Comparison of ENCODE assay signal across 9 mouse cellular contexts in genomic region chr1:74806360-74807311, GRCm38 (mm10). TPM values are rescaled to one million over a fixed set of nuclear protein-coding genes. Genes with fewer than 3 reads are reported as not detected.
A peak's percentile ranks its signal among the peaks of the same experiment; 100 is the strongest.
DNase-seq lines count a peak whose midpoint lies in the region; ATAC-seq and TF ChIP-seq lines count a peak whose summit lies in the region.
"Had no signal": no experiment of that assay in that cellular context is flagged by ENCODE, and none has a peak within 500 bp of the region (broad histone marks: within the 10 kb centered on the region; RNA-seq: fewer than 3 reads in every experiment).

No protein-coding gene starts in this region.

- WGBS in lung, embryonic 14.5 days: 2% methylated on average over 38 of the region's 38 CpGs
- WGBS in intestine, postnatal 0 days: 2% methylated on average over 38 of the region's 38 CpGs
- under 1% methylated on average over 34 of the region's 38 CpGs for WGBS in midbrain, embryonic 16.5 days
- WGBS in stomach, postnatal 0 days: 1% methylated on average over 38 of the region's 38 CpGs

- H3K4me3 ChIP-seq in lung, embryonic 14.5 days (ENCODE audit: low read depth, low read length): peak overlapping the region; percentile 25
- H3K4me3 ChIP-seq in embryonic fibroblast, embryonic 13.5 days (ENCODE audit: insufficient read depth, low read length): no peak overlapping the region
- no peak overlapping the region for H3K4me3 ChIP-seq in intestine, postnatal 0 days (ENCODE audit: low read depth, low read length)
- H3K4me3 ChIP-seq in midbrain, embryonic 16.5 days (ENCODE audit: low read depth, low read length): peak overlapping the region; percentile 37
- H3K4me3 ChIP-seq in stomach, postnatal 0 days (ENCODE audit: low read depth, low read length): peak overlapping the region; percentile 12

- H3K9ac ChIP-seq in lung, embryonic 14.5 days: peak overlapping the region; percentile 26; the same call in 1 of the 2 replicates
- H3K9ac ChIP-seq in intestine, postnatal 0 days (ENCODE audit: low read depth, low read length): no peak overlapping the region; the same call in 1 of the 2 replicates
- peak overlapping the region; percentile 59 for H3K9ac ChIP-seq in midbrain, embryonic 16.5 days (ENCODE audit: low read depth, low read length)
- no peak overlapping the region; the same call in 1 of the 2 replicates for H3K9ac ChIP-seq in stomach, postnatal 0 days (ENCODE audit: low read length)

- TF ChIP-seq CTCF in lung, embryonic 14.5 days (IDR thresholded peaks at IDR 0.05; ENCODE audit: low read depth): peak; percentile 53
- TF ChIP-seq CTCF in embryonic fibroblast, embryonic 13.5 days (IDR thresholded peaks at IDR 0.05; ENCODE audit: borderline replicate concordance, insufficient read depth, low read length): no peak
- peak; percentile 46 for TF ChIP-seq CTCF in intestine, postnatal 0 days (IDR thresholded peaks at IDR 0.05; ENCODE audit: low read depth)
- peak; percentile 54 for TF ChIP-seq CTCF in stomach, postnatal 0 days (IDR thresholded peaks at IDR 0.05; ENCODE audit: low read depth)

- TF ChIP-seq EP300 in stomach, postnatal 0 days (optimal IDR thresholded peaks at IDR 0.05): no peak

- H3K27ac ChIP-seq in lung, embryonic 14.5 days (ENCODE audit: low read depth): no peak overlapping the region
- peak overlapping the region; percentile 49; the same call in 1 of the 2 replicates for H3K27ac ChIP-seq in embryonic fibroblast, embryonic 13.5 days (ENCODE audit: insufficient read depth, low read length)
- H3K27ac ChIP-seq in intestine, postnatal 0 days (ENCODE audit: low read depth, low read length): no peak overlapping the region
- peak overlapping the region; percentile 30 for H3K27ac ChIP-seq in midbrain, embryonic 16.5 days (ENCODE audit: low read length)
- peak overlapping the region; percentile 45; the same call in 1 of the 2 replicates for H3K27ac ChIP-seq in stomach, postnatal 0 days (replicated peaks)

- no peaks in the 10 kb centered on the region for H3K36me3 ChIP-seq in lung, embryonic 14.5 days (ENCODE audit: insufficient read depth)
- no peaks in the 10 kb centered on the region for H3K36me3 ChIP-seq in intestine, postnatal 0 days (ENCODE audit: control insufficient read depth, insufficient read depth)
- no peaks in the 10 kb centered on the region for H3K36me3 ChIP-seq in midbrain, embryonic 16.5 days (ENCODE audit: control insufficient read depth, insufficient read depth, low read length)
- no peaks in the 10 kb centered on the region for H3K36me3 ChIP-seq in stomach, postnatal 0 days (ENCODE audit: control insufficient read depth, insufficient read depth, low read length)

- peaks cover 78% of the 10 kb centered on the region for H3K27me3 ChIP-seq in lung, embryonic 14.5 days (ENCODE audit: insufficient read depth, low read length)
- H3K27me3 ChIP-seq in intestine, postnatal 0 days (replicated peaks; ENCODE audit: control insufficient read depth, insufficient read depth, low read length): peaks cover 85% of the 10 kb centered on the region
- H3K27me3 ChIP-seq in midbrain, embryonic 16.5 days (ENCODE audit: control insufficient read depth, insufficient read depth, low read depth, low read length): peaks cover 27% of the 10 kb centered on the region
- H3K27me3 ChIP-seq in stomach, postnatal 0 days (ENCODE audit: control insufficient read depth, insufficient read depth, low read length): peaks cover 29% of the 10 kb centered on the region

- peaks cover 11% of the 10 kb centered on the region; the same call in 1 of the 2 replicates for H3K4me1 ChIP-seq in lung, embryonic 14.5 days (ENCODE audit: insufficient read depth)
- H3K4me1 ChIP-seq in embryonic fibroblast, embryonic 13.5 days (ENCODE audit: control insufficient read depth, insufficient read depth, low read length): 0 out of 2 replicates have a peak, but pooled peaks cover 3% of the 10 kb centered on the region
- 0 out of 2 replicates have a peak, but pooled peaks cover 4% of the 10 kb centered on the region for H3K4me1 ChIP-seq in intestine, postnatal 0 days (replicated peaks; ENCODE audit: control insufficient read depth, insufficient read depth, low read length)
- peaks cover 36% of the 10 kb centered on the region for H3K4me1 ChIP-seq in midbrain, embryonic 16.5 days (ENCODE audit: control insufficient read depth, insufficient read depth, low read length)
- H3K4me1 ChIP-seq in stomach, postnatal 0 days (replicated peaks; ENCODE audit: control insufficient read depth, insufficient read depth): peaks cover 7% of the 10 kb centered on the region; the same call in 1 of the 2 replicates

- TF ChIP-seq POLR2A in embryonic fibroblast, embryonic 13.5 days (IDR thresholded peaks at IDR 0.05; ENCODE audit: low read depth, low read length): no peak

- DNase-seq in lung, embryonic 14.5 days: peak; percentile 51
- DNase-seq in lung, postnatal 14 days: no peak
- peak; percentile 73 for DNase-seq in ZHBTc4 (ENCODE audit: low read depth, low spot score)
- DNase-seq in stomach, postnatal 0 days (ENCODE audit: low spot score): peak; percentile 44
- DNase-seq in c-Kit-positive CD71-positive TER-119-positive erythroid progenitor cells, embryonic 14.5 days (ENCODE audit: low spot score): no peak

- no peaks in the 10 kb centered on the region for H3K9me3 ChIP-seq in lung, embryonic 14.5 days (ENCODE audit: low read depth, low read length)
- no peaks in the 10 kb centered on the region for H3K9me3 ChIP-seq in intestine, postnatal 0 days (ENCODE audit: control insufficient read depth)
- no peaks in the 10 kb centered on the region for H3K9me3 ChIP-seq in midbrain, embryonic 16.5 days (replicated peaks; ENCODE audit: control insufficient read depth, low read length, poor library complexity, severe bottlenecking)
- H3K9me3 ChIP-seq in stomach, postnatal 0 days (ENCODE audit: control insufficient read depth, low read length): no peaks in the 10 kb centered on the region
- H3K9me3 ChIP-seq: megakaryocyte, embryonic 14.5 days had no signal

- ATAC-seq in lung, embryonic 14.5 days (ENCODE audit: insufficient read depth): no peak
- ATAC-seq in intestine, postnatal 0 days: no peak
- peak; percentile 49 for ATAC-seq in midbrain, embryonic 16.5 days
- ATAC-seq in stomach, postnatal 0 days (ENCODE audit: low FRiP score, low TSS enrichment): no peak; the same call in 1 of the 2 replicates

- peak overlapping the region; percentile 56 for H3K4me2 ChIP-seq in lung, embryonic 14.5 days
- H3K4me2 ChIP-seq in intestine, postnatal 0 days (replicated peaks; ENCODE audit: low read depth): 0 out of 2 replicates have a peak overlapping the region, but pooled peaks have one; percentile 13
- H3K4me2 ChIP-seq in midbrain, embryonic 16.5 days (ENCODE audit: low read length): peak overlapping the region; percentile 81
- H3K4me2 ChIP-seq in stomach, postnatal 0 days (replicated peaks; ENCODE audit: low read depth): peak overlapping the region; percentile 32

RNA-seq across cellular contexts. Expression of gene Wnt10a, which starts 15.3 kb away (rescaled TPM):
- polyA plus RNA-seq in lung, embryonic 14.5 days (2014; fragmentation: Nextera tagmentation; extraction: Ambion mirVana): not detected in 2 replicates
- polyA plus RNA-seq in embryonic fibroblast, embryonic 13.5 days (2011; ENCODE audit: insufficient read length, low read depth, missing spikeins): 1.8 and 2.7 TPM in 2 replicates
- not detected in 2 replicates for polyA plus RNA-seq in intestine, postnatal 0 days (2015; fragmentation: Nextera tagmentation; extraction: Ambion mirVana)
- 0.10 and 0.47 TPM in 2 replicates for polyA plus RNA-seq in midbrain, embryonic 16.5 days (2015; fragmentation: Nextera tagmentation; extraction: Ambion mirVana)
- polyA plus RNA-seq in stomach, postnatal 0 days (2015; fragmentation: Nextera tagmentation; extraction: Ambion mirVana): 8.7 and 10.6 TPM in 2 replicates

RNA-seq across cellular contexts. Expression of gene Wnt6, which starts 34.9 kb away (rescaled TPM):
- 0.53 and 0.57 TPM in 2 replicates for polyA plus RNA-seq in lung, embryonic 14.5 days (2014; fragmentation: Nextera tagmentation; extraction: Ambion mirVana)
- polyA plus RNA-seq in embryonic fibroblast, embryonic 13.5 days (2011; ENCODE audit: insufficient read length, low read depth, missing spikeins): not detected in 2 replicates
- polyA plus RNA-seq in intestine, postnatal 0 days (2015; fragmentation: Nextera tagmentation; extraction: Ambion mirVana): 0.33 and 0.66 TPM in 2 replicates
- 3.6 and 4.2 TPM in 2 replicates for polyA plus RNA-seq in midbrain, embryonic 16.5 days (2015; fragmentation: Nextera tagmentation; extraction: Ambion mirVana)
- polyA plus RNA-seq in stomach, postnatal 0 days (2015; fragmentation: Nextera tagmentation; extraction: Ambion mirVana): 3.6 and 4.8 TPM in 2 replicates

RNA-seq across cellular contexts. Expression of gene Cdk5r2, which starts 48.1 kb away (rescaled TPM):
- polyA plus RNA-seq in lung, embryonic 14.5 days (2014; fragmentation: Nextera tagmentation; extraction: Ambion mirVana): not detected in 2 replicates
- not detected in 2 replicates for polyA plus RNA-seq in embryonic fibroblast, embryonic 13.5 days (2011; ENCODE audit: insufficient read length, low read depth, missing spikeins)
- polyA plus RNA-seq in intestine, postnatal 0 days (2015; fragmentation: Nextera tagmentation; extraction: Ambion mirVana): 0.13 and 0.29 TPM in 2 replicates
- polyA plus RNA-seq in midbrain, embryonic 16.5 days (2015; fragmentation: Nextera tagmentation; extraction: Ambion mirVana): 8.1 and 9.7 TPM in 2 replicates
- 0.12 and 0.19 TPM in 2 replicates for polyA plus RNA-seq in stomach, postnatal 0 days (2015; fragmentation: Nextera tagmentation; extraction: Ambion mirVana)

RNA-seq across cellular contexts. Expression of gene Prkag3, which starts 57.6 kb away (rescaled TPM):
- polyA plus RNA-seq in lung, embryonic 14.5 days (2014; fragmentation: Nextera tagmentation; extraction: Ambion mirVana): 0.12 and 0.29 TPM in 2 replicates
- polyA plus RNA-seq in embryonic fibroblast, embryonic 13.5 days (2011; ENCODE audit: insufficient read length, low read depth, missing spikeins): 0.26 and 0.32 TPM in 2 replicates
- polyA plus RNA-seq in intestine, postnatal 0 days (2015; fragmentation: Nextera tagmentation; extraction: Ambion mirVana): 0.08 and 0.09 TPM in 2 replicates
- not detected in 2 replicates for polyA plus RNA-seq in midbrain, embryonic 16.5 days (2015; fragmentation: Nextera tagmentation; extraction: Ambion mirVana)
- 0.25 and 0.29 TPM in 2 replicates for polyA plus RNA-seq in stomach, postnatal 0 days (2015; fragmentation: Nextera tagmentation; extraction: Ambion mirVana)

Comparison
In these comparisons a context has a peak if more than half of its experiments do, and no peak if none do; other contexts are left out.
1. DNase-seq: peak in lung, embryonic 14.5 days (single experiment), ZHBTc4 (single experiment) and stomach, postnatal 0 days (single experiment); none in lung, postnatal 14 days (single experiment) and c-Kit-positive CD71-positive TER-119-positive erythroid progenitor cells, embryonic 14.5 days (single experiment).
2. H3K27ac ChIP-seq: peak in embryonic fibroblast, embryonic 13.5 days (single experiment), midbrain, embryonic 16.5 days (single experiment) and stomach, postnatal 0 days (single experiment); none in lung, embryonic 14.5 days (single experiment) and intestine, postnatal 0 days (single experiment).
3. H3K4me2 ChIP-seq: peak in every context shown above with its lines; median percentile 81 in midbrain, embryonic 16.5 days; 56 in lung, embryonic 14.5 days; 32 in stomach, postnatal 0 days; 13 in intestine, postnatal 0 days.
4. H3K4me3 ChIP-seq: peak in lung, embryonic 14.5 days (single experiment), midbrain, embryonic 16.5 days (single experiment) and stomach, postnatal 0 days (single experiment); none in embryonic fibroblast, embryonic 13.5 days (single experiment) and intestine, postnatal 0 days (single experiment).
5. H3K9ac ChIP-seq: peak in lung, embryonic 14.5 days (single experiment) and midbrain, embryonic 16.5 days (single experiment); none in intestine, postnatal 0 days (single experiment) and stomach, postnatal 0 days (single experiment).